ENCODE assay signal across 11 mouse cellular contexts in the genomic region with DNA sequence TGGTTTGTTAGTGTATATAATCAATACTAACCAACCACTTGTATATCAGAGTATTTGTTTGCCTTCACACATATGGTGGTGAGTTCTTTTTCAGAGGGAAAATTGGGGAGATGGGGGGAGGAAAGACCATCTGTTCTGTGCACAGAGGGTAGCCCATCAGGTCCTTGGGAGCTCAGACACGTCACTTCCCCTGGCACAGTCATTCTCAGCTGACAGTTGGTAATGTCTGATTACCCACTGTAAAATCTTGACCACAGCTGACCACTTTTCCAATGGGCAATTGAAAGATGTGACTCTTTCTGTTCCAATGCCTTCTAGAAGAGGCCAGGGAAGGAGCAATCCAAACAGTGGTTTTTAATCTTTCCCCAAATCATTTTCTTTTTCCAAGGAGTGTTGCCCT.
DNase-seq lines count a peak whose midpoint lies in the region; ATAC-seq and TF ChIP-seq lines count a peak whose summit lies in the region.
"Had no signal": no experiment of that assay in that cellular context is flagged by ENCODE, and none has a peak within 500 bp of the region (broad histone marks: within the 10 kb centered on the region; RNA-seq: fewer than 3 reads in every experiment).

No protein-coding gene starts in this region.

- H3K79me2 ChIP-seq in heart, adult 2 months (replicated peaks; ENCODE audit: control insufficient read depth, insufficient read depth, low read length), result peaks cover 6% of the 10 kb centered on the region

- H3K4me1 ChIP-seq in heart, adult 2 months (ENCODE audit: control insufficient read depth, insufficient read depth, low read length), result peaks cover 41% of the 10 kb centered on the region
- peaks cover 67% of the 10 kb centered on the region for H3K4me1 ChIP-seq in lung, embryonic 15.5 days
- H3K4me1 ChIP-seq in limb, embryonic 10.5 days, result peaks cover 23% of the 10 kb centered on the region
- peaks cover 58% of the 10 kb centered on the region for H3K4me1 ChIP-seq in small intestine, adult 2 months (ENCODE audit: control insufficient read depth, insufficient read depth, insufficient read length, low read length)
- no peaks in the 10 kb centered on the region for H3K4me1 ChIP-seq in midbrain, embryonic 14.5 days (ENCODE audit: control insufficient read depth, insufficient read depth, low read length)

- peaks cover 13% of the 10 kb centered on the region for H3K36me3 ChIP-seq in heart, adult 2 months (ENCODE audit: control insufficient read depth, insufficient read depth, low read length)
- no peaks in the 10 kb centered on the region for H3K36me3 ChIP-seq in lung, embryonic 15.5 days
- no peaks in the 10 kb centered on the region for H3K36me3 ChIP-seq in limb, embryonic 10.5 days
- H3K36me3 ChIP-seq in small intestine, adult 2 months (ENCODE audit: control insufficient read depth, insufficient read depth, low read length), result no peaks in the 10 kb centered on the region
- H3K36me3 ChIP-seq in midbrain, embryonic 14.5 days (ENCODE audit: control insufficient read depth, insufficient read depth, low read length), result no peaks in the 10 kb centered on the region

- intact Hi-C loops in heart, adult 2 months (cut with DNase I), result loop anchor here (5.0 kb wide), 1 partner anchor 53 kb away; no protein-coding TSS in a partner anchor
- intact Hi-C loops in left cerebral cortex, postnatal 36 days (cut with DNase I), result no loop called here

- peak overlapping the region; percentile 54 for H3K27ac ChIP-seq in heart, adult 2 months
- peak overlapping the region; percentile 45 for H3K27ac ChIP-seq in lung, embryonic 15.5 days
- peak overlapping the region; percentile 16; the same call in 1 of the 2 replicates for H3K27ac ChIP-seq in limb, embryonic 10.5 days
- H3K27ac ChIP-seq in small intestine, adult 2 months (ENCODE audit: insufficient read depth, low read depth, low read length), result peak overlapping the region; percentile 55
- no peak overlapping the region for H3K27ac ChIP-seq in midbrain, embryonic 14.5 days (replicated peaks; ENCODE audit: low read depth, low read length)

- H3K9ac ChIP-seq in heart, adult 2 months (ENCODE audit: low read depth, low read length), result no peak overlapping the region; the same call in 1 of the 2 replicates
- H3K9ac ChIP-seq in lung, embryonic 15.5 days, result no peak overlapping the region
- no peak overlapping the region for H3K9ac ChIP-seq in midbrain, embryonic 14.5 days (replicated peaks; ENCODE audit: low read length)

- no peak for ATAC-seq in lung, embryonic 15.5 days (ENCODE audit: borderline replicate concordance, extremely low read depth, low FRiP score, low TSS enrichment)
- ATAC-seq in midbrain, embryonic 14.5 days (ENCODE audit: low FRiP score, low TSS enrichment), result no peak

- H3K9me3 ChIP-seq in lung, embryonic 15.5 days, result no peaks in the 10 kb centered on the region
- no peaks in the 10 kb centered on the region for H3K9me3 ChIP-seq in limb, embryonic 10.5 days (replicated peaks)
- H3K9me3 ChIP-seq in midbrain, embryonic 14.5 days (ENCODE audit: control insufficient read depth, low read length), result no peaks in the 10 kb centered on the region

- DNase-seq in heart, adult 2 months, result no peak
- DNase-seq in heart, adult 9 months (ENCODE audit: low spot score in 2 of 2), result no peak
- DNase-seq in lung, postnatal 10 days, result no peak
- DNase-seq in limb, embryonic 10.5 days (ENCODE audit: low spot score), result no peak
- DNase-seq in midbrain, embryonic 14.5 days, result no peak
- DNase-seq in left cerebral cortex, postnatal 36 days (ENCODE audit: low spot score in 2 of 2), result no peak
- DNase-seq: gastrocnemius, postnatal 25 days; lung, postnatal 14 days; right cerebral cortex, postnatal 14 days had no signal

- no peak for TF ChIP-seq POLR2A in heart, adult 2 months (IDR thresholded peaks at IDR 0.05; ENCODE audit: insufficient read depth, low read depth, low read length)
- no peak for TF ChIP-seq POLR2A in small intestine, adult 2 months (IDR thresholded peaks at IDR 0.05; ENCODE audit: low read depth, low read length)

- TF ChIP-seq EP300 in heart, adult 2 months (IDR thresholded peaks at IDR 0.05; ENCODE audit: insufficient read depth, low read depth, low read length), result no peak

- WGBS in heart, adult 2 months, result 40% methylated on average over 1 of the region's 1 CpGs
- 47% methylated on average over 1 of the region's 1 CpGs for WGBS in lung, embryonic 15.5 days
- 60% methylated on average over 1 of the region's 1 CpGs for WGBS in limb, embryonic 10.5 days
- 23% methylated on average over 1 of the region's 1 CpGs for WGBS in small intestine, adult 2 months
- 55% methylated on average over 1 of the region's 1 CpGs for WGBS in midbrain, embryonic 14.5 days

- no peaks in the 10 kb centered on the region for H3K27me3 ChIP-seq in heart, adult 2 months (ENCODE audit: control insufficient read depth, insufficient read depth, low read length)
- no peaks in the 10 kb centered on the region for H3K27me3 ChIP-seq in lung, embryonic 15.5 days
- no peaks in the 10 kb centered on the region for H3K27me3 ChIP-seq in limb, embryonic 10.5 days (ENCODE audit: low read depth, poor library complexity, severe bottlenecking)
- no peaks in the 10 kb centered on the region for H3K27me3 ChIP-seq in small intestine, adult 2 months (ENCODE audit: control insufficient read depth, insufficient read depth, low read length)
- H3K27me3 ChIP-seq in midbrain, embryonic 14.5 days (ENCODE audit: control insufficient read depth, insufficient read depth, low read length), result no peaks in the 10 kb centered on the region

- no peak overlapping the region for H3K4me3 ChIP-seq in heart, adult 2 months
- no peak overlapping the region for H3K4me3 ChIP-seq in lung, embryonic 15.5 days
- no peak overlapping the region for H3K4me3 ChIP-seq in limb, embryonic 10.5 days
- H3K4me3 ChIP-seq in small intestine, adult 2 months (ENCODE audit: low read depth, low read length), result no peak overlapping the region
- no peak overlapping the region for H3K4me3 ChIP-seq in midbrain, embryonic 14.5 days (replicated peaks; ENCODE audit: low read depth, low read length)

- H3K4me2 ChIP-seq in lung, embryonic 15.5 days, result 0 out of 2 replicates have a peak overlapping the region, but pooled peaks have one; percentile 23
- no peak overlapping the region for H3K4me2 ChIP-seq in midbrain, embryonic 14.5 days (ENCODE audit: low read length)

- no peak for TF ChIP-seq CTCF in heart, adult 2 months (IDR thresholded peaks at IDR 0.05)
- no peak for TF ChIP-seq CTCF in small intestine, adult 2 months (IDR thresholded peaks at IDR 0.05; ENCODE audit: extremely low read depth, insufficient read length, insufficient replicate concordance, low read depth, low read length)
